Mouse (Mus musculus): ENCODE measurements at regions not wholly inside any gene's neighbourhood (a gene's known extent, or its start where the extent isn't known, plus 50 kb on each side); places are given as distances from the start of the nearest gene placed in this dataset.

DNA sequence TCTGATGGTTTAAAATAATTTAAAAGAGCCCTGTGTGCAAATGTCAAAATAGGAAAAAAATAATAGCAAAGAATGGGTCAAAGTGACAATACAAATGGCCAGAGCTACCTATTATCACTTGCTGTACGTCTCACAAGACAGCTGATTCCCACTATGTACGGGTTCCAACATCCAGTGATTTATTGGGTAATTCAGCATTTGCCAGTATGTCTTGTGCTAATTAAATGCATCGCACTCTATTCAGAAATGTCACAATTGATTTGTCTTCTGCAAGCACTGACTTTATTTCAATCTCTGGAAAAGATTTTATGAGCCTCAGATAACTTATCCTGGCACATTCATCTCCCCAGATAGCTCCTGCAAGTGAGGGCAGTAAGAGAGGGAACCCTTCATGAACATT, 55.1 kb upstream of the Pter start:
- Histone ChIP-seq H3K9me3 (ENCODE audit: low read length) (no peaks in the 10 kb centered on the region), H3K9ac (replicated peaks) (no peak overlapping the region), H3K4me1 (ENCODE audit: insufficient read depth) (no peaks in the 10 kb centered on the region), H3K4me3 (ENCODE audit: low read depth, low read length) (no peak overlapping the region), H3K27me3 (ENCODE audit: insufficient read depth, low read length) (no peaks in the 10 kb centered on the region), H3K36me3 (replicated peaks; ENCODE audit: insufficient read depth, low read length) (no peaks in the 10 kb centered on the region), H3K27ac (ENCODE audit: low read depth) (no peak overlapping the region), H3K4me2 (ENCODE audit: low read depth, low read length) (no peak overlapping the region)
- 66% methylated on average over 3 of the region's 3 CpGs for WGBS (ENCODE audit: insufficient replicate concordance)
- ATAC-seq: no peak
- no peak for DNase-seq
- no peak for TF ChIP-seq EP300 (IDR thresholded peaks at IDR 0.05; ENCODE audit: low read depth)
- TF ChIP-seq CTCF (IDR thresholded peaks at IDR 0.05; ENCODE audit: low read depth): no peak
